Mouse (Mus musculus): ENCODE data around the gene Gdpd1.

Gdpd1 gene

DNA sequence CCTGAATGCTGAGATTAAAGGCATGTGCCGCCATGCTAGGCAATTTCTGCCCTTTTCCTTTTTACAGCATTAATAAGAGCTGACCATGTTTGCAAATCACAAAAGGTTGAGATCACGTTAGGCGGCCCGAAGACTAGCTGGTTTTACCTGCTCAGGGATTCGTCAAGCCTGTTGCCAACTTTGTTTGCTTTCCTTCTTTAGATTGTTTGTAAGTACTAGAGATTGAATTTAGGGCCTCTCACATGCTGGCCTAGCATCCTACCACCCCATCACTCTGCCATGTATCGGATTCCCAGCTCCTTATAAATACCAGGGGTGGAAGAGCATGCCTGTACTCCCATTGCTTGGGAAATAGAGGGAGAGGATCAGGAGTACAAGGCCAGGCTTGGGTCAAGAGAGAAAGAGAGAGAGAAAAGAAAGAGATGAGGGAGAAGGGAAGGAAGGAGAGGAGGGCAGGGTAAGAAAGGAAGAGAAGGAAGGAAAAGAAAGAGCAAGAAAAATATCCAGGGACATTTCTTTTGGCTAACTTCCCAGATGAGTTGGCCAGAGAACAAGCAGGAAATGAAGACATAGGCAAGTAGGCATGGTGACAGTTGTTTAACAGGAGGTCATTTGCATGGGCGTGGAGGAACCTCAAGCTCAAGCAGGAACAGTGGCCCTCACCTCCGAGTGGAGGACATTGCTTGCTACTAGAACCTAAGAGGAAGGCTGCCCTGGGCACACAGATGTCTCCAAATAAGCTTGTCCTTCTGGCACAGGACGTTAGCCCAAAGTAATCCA lies 47.6 kb downstream of the Gdpd1 start:
- DNase-seq (ENCODE audit: low read depth, low spot score), result no peak

DNA sequence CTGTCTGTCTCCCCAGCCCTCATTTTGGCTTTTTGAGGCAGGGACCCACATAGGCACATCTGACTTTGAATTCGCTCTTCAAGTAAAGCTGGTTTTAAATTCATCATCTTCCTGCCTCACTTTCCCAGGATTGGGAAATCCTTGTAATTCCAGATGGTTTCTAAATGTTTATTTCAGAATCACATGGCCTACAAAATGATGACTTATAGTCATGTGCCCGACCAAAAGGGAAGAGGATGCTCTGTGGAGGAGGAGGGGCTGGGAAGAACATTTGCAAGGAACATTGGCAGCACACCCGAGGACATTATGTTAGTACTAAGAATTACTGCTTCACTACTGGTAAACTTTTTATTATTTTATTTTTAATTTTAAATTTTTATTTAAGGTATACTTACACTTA lies 48.5 kb downstream of the Gdpd1 start:
- DNase-seq (ENCODE audit: low read depth, low spot score), result no peak

DNA sequence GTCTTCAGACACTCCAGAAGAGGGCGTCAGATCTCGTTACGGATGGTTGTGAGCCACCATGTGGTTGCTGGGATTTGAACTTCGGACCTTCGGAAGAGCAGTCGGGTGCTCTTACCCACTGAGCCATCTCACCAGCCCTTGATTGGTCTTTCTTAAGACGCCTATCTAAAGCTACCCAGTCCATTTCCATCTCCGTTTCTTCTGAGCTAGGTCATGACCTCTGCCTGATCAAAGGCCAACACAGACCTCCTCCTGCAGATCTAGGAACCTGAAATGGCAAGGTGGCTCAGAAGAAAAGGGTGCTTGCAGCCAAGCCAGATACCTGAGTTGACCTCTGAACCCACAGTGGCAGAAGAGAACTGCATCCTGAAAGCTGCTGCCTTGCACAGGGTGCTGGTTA lies 50.6 kb downstream of the Gdpd1 start:
- peak; percentile 52 for DNase-seq (ENCODE audit: low read depth, low spot score)

DNA sequence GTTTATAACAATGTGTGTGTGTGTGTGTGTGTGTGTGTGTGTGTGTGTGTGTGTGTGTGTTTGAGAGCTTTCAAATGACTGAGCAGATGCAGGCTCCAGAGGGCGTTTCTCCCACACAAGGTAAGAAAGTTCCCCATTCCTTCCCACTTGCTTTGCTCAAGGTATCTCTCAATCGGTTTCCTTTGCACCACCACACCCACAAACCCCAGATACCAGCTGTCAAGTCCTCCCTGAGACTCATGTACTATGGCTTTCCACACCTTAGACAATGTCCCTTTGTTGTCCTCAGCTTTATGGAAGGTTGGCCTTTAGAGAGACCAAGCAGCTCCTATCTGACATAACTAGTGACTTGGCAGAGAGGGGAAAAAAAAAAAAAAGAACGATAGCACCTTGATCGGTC lies 51.1 kb downstream of the Gdpd1 start:
- DNase-seq (ENCODE audit: low read depth, low spot score), result no peak

DNA sequence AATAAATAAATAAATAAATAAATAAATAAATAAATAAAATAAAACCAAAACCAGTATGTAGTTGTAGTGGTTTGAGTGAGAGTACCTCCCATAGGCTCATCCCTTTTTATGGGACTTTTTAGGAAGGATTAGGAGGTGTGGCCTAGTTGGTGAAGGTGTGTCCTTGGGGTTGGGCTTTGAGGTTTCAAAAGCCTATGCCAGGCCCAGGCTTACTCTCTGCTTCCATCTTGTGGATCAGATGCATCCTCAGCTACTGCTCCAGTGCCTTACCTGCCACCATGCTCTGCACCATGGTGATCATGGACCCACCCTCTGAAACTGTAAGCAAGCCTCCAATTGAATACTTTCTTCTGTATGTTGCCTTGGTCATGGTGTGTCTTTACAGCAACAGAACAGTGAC lies 52.3 kb downstream of the Gdpd1 start:
- peak; percentile 39 for DNase-seq (ENCODE audit: low read depth, low spot score)

DNA sequence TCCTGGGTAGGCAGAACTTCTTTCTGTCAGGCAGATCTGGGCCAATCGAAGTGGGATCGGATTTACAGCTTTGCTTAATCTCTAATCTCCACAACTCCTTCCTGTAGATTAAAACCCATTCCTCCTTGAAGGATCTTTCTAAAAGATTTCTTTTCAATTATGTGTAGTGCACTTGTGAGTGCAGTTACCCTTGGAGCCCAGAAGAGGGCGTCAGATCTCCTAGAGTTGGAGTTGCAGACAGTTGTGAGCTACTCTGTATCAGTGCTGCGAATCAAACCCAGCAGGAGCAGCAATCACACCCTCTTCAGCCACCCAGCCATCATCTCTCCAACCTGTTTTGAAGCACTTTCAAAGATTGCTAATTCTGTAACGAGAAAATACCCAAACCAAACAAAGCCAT lies 53.4 kb downstream of the Gdpd1 start:
- DNase-seq (ENCODE audit: low read depth, low spot score), result peak; percentile 46

DNA sequence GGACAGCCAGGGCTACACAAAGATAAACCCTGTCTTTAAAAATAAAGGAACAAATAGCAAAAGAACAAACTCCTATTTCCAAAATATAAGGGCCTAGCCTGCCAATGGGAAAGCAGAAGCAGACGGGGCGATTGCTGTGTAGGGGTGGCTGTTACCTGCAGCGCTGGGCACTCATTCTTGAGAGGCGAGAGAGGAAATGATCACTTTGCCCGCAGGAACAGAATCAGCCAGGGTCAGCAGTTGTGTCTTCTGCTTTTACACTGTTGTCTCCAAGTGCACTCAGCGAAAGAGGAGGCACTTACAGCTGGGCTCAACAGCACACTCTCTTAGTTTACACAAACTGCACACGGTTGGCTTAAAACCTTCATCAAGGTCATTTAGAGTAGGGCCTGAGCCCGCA lies 54.4 kb downstream of the Gdpd1 start:
- DNase-seq (ENCODE audit: low read depth, low spot score), result no peak

DNA sequence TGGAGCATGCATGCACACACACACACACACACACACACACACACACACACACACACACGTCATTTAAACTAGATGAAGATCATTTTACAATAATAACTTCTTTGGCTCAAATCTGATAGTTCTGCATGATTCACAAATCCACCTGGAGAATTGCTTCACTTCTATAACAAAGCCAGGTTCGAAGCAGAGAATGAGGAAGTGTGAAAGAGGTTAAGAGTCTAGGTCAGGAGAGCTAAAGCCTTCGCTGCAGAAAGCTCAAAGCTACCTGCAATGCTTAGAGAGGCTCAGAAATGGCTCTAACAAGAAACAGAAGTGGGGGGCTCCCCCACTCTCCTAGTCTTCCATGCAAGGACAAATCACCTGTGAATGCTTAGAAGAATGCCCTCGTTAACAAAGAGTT lies 55.8 kb downstream of the Gdpd1 start:
- no peak for DNase-seq (ENCODE audit: low read depth, low spot score)

DNA sequence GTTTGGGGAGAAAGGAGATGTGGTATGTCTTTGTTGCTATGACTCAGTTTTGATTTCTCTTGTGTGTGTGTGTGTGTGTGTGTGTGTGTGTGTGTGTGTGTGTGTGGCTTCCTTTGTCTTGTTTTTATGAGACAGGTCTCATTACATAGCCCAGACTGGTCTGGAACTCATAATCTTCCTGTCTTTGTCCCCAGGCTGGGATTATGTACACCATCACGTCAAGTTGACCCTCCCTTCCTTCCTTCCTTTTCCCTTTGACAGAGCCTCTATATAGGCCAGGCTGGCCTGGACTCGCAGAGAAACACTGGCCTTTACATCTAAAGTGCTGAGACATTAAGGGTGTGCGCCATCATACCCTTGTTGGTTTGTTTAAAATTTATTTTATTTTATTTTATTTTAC lies 58.2 kb downstream of the Gdpd1 start:
- DNase-seq (ENCODE audit: low read depth, low spot score), result no peak

DNA sequence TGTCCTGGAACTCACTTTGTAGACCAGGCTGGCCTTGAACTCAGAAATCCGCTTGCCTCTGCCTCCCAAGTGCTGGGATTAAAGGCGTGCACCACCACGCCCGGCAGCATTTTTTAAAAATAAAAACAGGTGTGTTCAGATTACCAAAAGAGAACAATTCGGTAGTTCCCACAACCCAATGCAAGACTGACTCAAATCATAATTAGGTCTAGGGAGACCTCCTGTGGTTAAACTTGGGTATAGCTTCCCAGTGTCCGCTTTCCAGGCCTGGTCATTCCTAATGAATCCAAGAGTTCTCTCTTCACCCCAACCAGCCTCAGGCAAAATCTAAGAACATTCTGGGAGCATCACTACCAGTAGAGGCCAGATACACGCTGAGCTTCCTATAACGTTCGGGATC lies 63.4 kb downstream of the Gdpd1 start:
- peak; percentile 89 for DNase-seq (ENCODE audit: low read depth, low spot score)

DNA sequence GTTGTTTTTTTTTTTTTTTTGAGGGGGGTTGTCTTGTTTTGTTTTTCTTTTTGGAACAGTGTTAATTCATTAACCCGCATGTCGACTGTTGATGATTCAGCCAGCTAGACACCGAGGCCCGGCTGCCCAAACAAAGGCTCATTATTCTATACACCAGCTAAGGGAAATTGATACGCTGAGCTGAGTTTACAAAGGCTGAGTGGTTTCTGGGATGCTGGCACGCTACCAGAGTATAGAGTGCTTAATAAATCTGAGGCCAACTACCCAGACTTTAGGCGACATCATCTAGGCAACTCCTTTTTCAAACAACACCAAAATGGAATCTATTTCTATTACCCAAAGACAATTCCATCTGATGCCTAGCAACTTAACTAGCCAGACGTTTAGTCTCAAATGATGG lies 66.5 kb downstream of the Gdpd1 start:
- DNase-seq (ENCODE audit: low read depth, low spot score), result no peak

DNA sequence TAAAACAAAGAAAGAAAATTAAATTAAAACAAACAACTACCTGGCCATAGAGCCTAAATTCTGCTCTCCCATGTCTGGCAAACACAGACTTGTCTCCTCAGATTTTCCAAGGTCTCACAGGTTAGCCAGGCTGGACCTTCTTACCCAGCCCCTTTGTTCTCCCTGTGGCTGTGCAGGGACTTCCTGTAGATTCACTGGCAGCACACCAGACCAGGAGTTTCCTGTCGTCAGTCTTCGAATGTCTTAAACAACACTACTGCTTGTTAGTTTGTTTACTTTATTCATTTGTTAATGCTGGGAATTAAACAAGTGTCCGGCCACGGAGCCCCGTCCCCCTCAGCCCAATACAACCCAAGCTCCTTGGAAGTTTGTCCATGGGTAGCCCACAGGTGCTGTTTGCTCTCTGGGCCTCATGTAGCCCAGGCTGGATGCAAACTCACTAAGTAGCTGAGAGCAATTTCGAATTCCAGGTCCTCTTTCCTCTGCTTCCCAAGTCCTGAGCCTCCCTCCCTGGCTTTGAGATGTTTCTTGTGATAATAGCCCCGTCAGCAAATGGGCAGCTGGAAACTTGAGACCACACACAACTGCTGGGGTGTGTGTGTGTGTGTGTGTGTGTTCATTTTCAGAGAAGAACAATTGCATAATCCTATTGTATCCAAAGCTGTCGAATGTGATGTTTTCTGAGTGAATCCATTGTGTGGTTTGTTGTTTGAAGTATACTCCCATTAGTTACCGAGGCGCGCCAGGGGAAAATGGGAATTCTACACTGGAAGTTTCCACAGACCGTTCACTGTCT lies 68.7 kb downstream of the Gdpd1 start:
- no peak for DNase-seq (ENCODE audit: low read depth, low spot score)

DNA sequence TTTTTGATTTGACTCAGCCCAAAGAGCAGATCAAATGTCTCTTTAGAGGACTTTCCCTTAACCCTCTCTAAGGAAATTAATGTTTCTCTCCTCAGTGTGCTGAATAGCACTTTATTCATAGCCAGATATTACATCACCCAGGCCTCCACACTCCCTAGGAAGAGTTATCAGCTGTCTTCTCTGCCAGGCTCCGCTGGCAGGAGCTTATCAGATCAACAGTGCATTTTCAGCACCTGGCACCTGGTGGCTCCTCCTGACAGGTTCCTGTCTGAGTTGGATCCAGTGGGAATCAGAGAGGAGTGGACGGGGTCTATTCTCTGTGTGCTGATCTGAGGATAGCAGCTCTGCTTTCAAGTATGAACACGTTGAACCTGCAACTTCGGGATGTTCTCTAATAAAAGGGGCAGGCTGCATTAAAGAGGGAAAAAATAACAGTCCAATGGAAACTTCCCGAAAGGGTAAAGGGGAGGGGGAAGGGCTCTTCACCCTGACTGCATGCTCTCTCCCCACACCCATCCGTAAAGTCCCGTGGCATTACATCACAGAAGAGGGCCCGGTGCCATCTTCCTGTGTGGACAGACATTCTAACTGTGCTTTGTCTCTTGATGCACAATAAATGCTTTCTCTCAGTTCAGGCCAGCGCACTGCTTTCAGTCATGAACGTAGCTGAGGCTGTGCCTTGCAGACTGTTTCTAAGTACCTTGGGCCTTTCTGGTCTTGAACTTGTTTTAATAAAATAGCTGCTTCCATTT lies 71.6 kb downstream of the Gdpd1 start:
- DNase-seq (ENCODE audit: low read depth, low spot score), result no peak

DNA sequence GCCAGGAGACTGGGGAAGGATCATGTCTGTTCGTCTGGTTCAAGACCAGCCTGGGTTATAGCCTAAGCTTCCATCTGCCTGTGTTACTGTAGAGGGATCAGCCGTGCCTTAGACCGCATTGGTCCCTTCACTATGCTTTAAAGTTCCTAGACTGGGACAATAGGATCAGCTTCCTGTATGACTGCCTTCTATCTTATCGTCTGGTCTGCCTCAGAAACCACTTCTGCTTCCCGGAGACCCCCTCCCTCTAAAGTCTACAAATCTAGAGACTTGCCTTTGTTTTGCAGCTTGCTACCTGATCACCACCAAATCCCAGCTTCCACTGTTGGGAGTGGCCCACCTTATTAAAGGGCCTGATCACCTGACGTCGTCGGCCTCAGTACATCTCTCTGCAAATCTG lies 72.6 kb downstream of the Gdpd1 start:
- no peak for DNase-seq (ENCODE audit: low read depth, low spot score)

DNA sequence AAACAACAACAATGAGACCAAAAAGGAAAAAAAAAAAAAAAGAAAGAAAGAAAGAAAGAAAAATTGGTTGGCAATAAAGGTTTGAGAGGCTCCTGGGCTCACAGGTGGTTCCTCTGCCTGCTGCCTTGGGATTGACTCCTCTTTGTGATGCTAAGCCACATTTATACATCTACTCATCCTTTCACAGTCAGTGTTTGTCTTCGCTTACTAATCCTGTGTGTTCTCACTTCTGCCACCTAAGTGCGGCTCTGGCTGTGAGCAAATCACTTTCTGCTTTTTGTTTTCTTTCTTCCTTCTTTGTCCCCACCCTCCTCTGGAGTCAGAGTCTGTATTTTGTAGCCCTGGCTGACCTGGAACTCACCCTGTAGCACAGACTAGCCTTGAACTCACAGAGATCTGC lies 77.6 kb downstream of the Gdpd1 start:
- DNase-seq (ENCODE audit: low read depth, low spot score), result peak; percentile 46

DNA sequence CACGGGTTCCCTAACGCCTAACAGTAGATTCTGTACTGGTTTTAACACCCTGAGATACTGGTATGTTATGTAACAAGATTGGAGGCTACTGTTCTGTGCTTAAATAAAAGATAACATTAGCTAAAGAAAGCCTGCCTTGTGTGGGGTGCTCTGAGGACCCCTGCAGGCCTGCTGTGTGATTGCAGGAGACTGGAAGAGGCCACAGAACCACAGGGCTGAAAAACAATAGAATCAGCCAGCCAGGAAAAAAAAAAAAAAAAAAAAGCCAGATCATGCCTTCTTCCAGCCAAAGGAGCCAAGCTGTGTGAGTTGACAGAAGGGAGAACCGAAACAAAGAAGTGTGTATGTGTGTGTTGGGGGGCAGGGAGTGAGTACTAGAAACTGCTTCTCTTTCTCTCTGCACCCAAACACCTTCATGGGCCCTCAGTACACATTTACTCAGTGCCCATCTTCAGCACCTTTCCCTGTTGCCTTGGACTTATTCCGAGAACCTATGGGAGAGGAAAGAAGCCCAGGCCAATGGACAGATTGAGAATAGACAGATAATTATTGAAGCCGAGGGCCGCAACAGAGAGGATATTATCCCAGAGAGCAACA lies 78.1 kb downstream of the Gdpd1 start:
- peak; percentile 82 for DNase-seq (ENCODE audit: low read depth, low spot score)

DNA sequence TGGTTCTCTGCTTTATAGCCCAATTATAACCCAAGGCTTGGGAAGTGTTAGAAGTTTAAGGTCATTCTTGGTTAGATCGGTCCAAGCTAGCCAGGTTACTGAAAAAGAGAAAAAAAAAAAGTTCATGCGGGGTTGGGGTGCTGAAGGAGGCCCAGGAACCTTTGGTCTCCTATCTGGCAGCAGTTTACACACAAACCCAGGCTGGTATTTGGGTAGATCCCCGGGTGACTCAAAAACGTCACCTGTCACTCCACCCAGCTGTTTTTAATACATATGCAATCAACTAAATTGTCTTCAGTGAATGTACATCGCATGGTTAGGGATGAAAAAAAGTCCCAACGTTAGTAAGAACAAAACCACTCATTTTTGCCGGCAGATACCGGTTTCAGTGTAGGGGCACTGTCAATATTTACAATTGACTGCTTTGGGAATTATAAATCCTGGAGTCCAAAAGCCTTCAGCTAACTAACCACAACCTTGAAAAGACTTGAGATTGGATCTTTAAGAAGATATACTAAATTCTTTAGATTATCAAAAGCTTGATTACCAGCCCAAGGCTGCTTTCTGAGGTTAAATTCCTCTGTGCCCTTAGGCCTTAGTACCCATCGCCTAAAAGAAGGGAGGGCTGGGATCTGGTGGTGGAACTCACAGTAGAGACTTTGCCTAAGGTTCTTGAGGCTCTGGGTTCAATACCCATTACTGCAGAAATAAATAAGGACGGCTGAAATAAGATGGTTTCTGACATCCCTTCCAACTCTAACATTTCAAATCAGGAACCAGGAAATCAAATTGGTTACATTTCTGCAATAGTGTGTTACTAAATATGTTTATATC lies 78.9 kb downstream of the Gdpd1 start:
- no peak for DNase-seq (ENCODE audit: low read depth, low spot score)

DNA sequence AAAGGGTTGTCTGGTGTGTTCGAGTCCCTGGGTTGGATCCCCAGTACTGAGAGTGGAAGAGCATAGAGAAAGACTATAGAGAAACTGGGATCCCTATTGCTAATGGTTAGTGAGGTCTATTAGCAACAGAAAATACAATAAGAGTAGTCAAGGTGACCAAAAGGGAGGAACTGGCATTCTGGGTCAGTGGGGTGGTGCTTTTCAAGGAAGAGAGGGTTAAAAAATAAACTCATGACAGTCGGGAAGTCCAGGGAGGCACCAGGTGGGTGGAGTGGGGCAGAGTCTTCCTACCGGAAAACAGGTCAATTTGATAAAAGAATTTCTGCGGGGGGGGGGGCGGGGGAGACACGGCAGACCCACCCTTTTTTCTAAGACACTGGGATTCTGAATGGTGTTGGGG lies 79.5 kb downstream of the Gdpd1 start:
- no peak for DNase-seq (ENCODE audit: low read depth, low spot score)

DNA sequence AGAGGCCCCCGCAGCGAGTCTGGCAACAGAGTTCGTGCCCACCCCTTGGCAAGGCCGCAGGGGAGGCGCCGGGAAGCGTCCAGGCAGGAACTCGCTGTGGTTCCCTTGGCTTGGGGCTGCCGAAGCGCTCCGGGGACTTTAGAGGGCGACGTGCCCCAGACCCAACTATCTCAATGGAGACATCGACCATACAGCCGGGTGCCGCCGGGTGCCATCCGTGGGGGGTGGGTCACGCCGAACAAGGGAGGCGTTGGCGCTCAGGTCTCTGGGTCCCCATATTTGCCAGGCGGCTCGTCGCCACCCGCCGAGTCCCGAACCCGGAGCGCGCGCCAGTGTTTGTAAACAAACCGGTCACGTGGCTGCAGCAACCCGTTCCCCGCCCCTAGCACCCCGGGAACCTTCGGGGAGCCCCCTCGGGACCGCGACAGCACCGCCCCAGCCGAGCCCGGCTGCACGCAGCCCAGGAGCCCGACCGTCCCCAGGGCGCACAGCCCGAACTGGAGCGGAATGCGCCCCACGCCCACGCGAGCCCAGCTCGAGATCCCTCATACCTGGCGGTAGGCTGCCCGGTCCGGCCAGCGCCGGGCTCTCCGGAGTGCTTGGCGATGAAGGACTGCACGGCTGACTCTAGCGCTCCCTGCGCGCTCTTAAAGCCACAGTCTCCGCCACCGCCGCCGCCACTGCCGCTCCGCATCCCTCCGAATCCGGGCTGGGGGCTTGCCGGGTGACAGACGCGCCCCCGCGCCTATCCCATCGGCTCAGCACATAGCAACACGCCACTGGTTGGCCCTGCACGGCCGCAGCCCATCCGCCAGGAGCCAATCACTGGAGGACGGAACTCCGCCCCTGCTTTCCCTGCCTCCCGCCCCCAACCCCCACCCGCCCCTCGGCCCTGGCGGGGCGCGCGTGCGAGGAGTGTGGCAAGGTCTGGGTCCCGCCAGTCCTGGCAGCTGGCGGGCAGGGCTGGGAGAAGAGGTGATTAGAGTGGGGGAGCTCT lies 80.5 kb downstream of the Gdpd1 start, which contains the start of gene Ypel2:
Gene Ypel2, minus strand, starts transcription at position 667 of the 997 bp plus-strand sequence.
- peak; percentile 98 for DNase-seq (ENCODE audit: low read depth, low spot score)

DNA sequence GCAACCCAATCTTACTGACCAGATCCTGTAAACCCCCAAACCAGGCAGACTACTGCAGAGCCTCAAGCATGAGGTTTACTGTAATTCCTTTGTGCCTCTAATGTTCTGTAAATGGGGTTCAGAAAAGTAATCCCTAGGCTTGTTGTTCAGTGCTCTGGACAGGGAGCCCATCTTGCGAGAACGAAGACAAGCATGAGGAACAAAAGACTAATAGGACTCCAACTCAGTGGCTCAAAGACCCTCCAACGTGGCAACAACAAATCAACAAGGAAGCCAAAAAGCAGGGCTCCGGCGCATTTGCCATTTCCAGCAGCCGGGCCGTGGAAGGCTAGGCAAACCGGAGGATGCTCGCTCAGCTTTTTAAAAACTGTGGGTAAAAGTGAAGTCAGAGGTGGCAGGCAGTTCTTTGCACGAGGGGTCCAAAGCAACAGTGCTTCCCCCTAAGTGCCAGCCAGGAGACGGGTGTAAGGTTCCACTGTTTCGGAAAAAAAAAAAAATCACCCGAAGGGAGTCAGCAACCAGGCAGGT lies 81.3 kb downstream of the Gdpd1 start:
- no peak for DNase-seq (ENCODE audit: low read depth, low spot score)

Measured in ZHBTc4 (cell line).